8 mouse cellular contexts compared by ENCODE assay signal in genomic region chr12:111274006-111274405, GRCm38 (mm10). TPM values are rescaled to one million over a fixed set of nuclear protein-coding genes. Genes with fewer than 3 reads are reported as not detected.
DNase-seq lines count a peak whose midpoint lies in the region; ATAC-seq and TF ChIP-seq lines count a peak whose summit lies in the region.

No protein-coding gene starts in this region.

- no peak for TF ChIP-seq CTCF in thymus, adult 2 months (IDR thresholded peaks at IDR 0.05; ENCODE audit: borderline replicate concordance, control insufficient read depth, extremely low read depth, insufficient read depth, low read length, poor library complexity)
- no peak for TF ChIP-seq CTCF in stomach, postnatal 0 days (IDR thresholded peaks at IDR 0.05; ENCODE audit: low read depth)

- no peak for TF ChIP-seq POLR2A in thymus, adult 2 months (IDR thresholded peaks at IDR 0.05; ENCODE audit: control insufficient read depth, extremely low read depth, insufficient read depth, low read length, poor library complexity)

- H3K4me3 ChIP-seq in thymus, adult 2 months (ENCODE audit: control insufficient read depth, insufficient read depth, low read length), result 0 out of 2 replicates have a peak overlapping the region, but pooled peaks have one; percentile 3
- peak overlapping the region; percentile 40 for H3K4me3 ChIP-seq in liver, embryonic 13.5 days (replicated peaks)
- peak overlapping the region; percentile 38 for H3K4me3 ChIP-seq in stomach, postnatal 0 days (ENCODE audit: low read depth, low read length)

- WGBS in thymus, adult 2 months, result 9% methylated on average over 28 of the region's 28 CpGs
- 5% methylated on average over 28 of the region's 28 CpGs for WGBS in liver, embryonic 13.5 days (ENCODE audit: insufficient replicate concordance)
- 5% methylated on average over 28 of the region's 28 CpGs for WGBS in stomach, postnatal 0 days

- H3K4me2 ChIP-seq in liver, embryonic 13.5 days, result peak overlapping the region; percentile 55
- peak overlapping the region; percentile 61 for H3K4me2 ChIP-seq in stomach, postnatal 0 days (replicated peaks; ENCODE audit: low read depth)

- peaks cover 6% of the 10 kb centered on the region; the same call in 1 of the 2 replicates for H3K4me1 ChIP-seq in thymus, adult 2 months (replicated peaks; ENCODE audit: control insufficient read depth, insufficient read depth, low read length)
- peaks cover 52% of the 10 kb centered on the region for H3K4me1 ChIP-seq in liver, embryonic 13.5 days (replicated peaks)
- peaks cover 5% of the 10 kb centered on the region; the same call in 1 of the 2 replicates for H3K4me1 ChIP-seq in stomach, postnatal 0 days (replicated peaks; ENCODE audit: control insufficient read depth, insufficient read depth)

- H3K9ac ChIP-seq in liver, embryonic 13.5 days, result no peak overlapping the region
- H3K9ac ChIP-seq in stomach, postnatal 0 days (ENCODE audit: low read length), result no peak overlapping the region

- peak; percentile 13 for DNase-seq in gastrocnemius, postnatal 10 days
- no peak for DNase-seq in gastrocnemius, postnatal 36 days
- DNase-seq in thymus, adult 2 months, result no peak
- DNase-seq in thymus, postnatal 0 days (ENCODE audit: low spot score), result no peak
- no peak for DNase-seq in liver, embryonic 13.5 days
- no peak for DNase-seq in stomach, postnatal 0 days (ENCODE audit: low spot score)
- no peak for DNase-seq in adrenal gland, postnatal 36 days
- DNase-seq in layer of hippocampus, adult 8-10 months (ENCODE audit: low spot score in 2 of 2), result no peak

- no peaks in the 10 kb centered on the region for H3K36me3 ChIP-seq in thymus, adult 2 months (ENCODE audit: control insufficient read depth, insufficient read depth, low read length)
- H3K36me3 ChIP-seq in liver, embryonic 13.5 days, result no peaks in the 10 kb centered on the region
- no peaks in the 10 kb centered on the region for H3K36me3 ChIP-seq in stomach, postnatal 0 days (ENCODE audit: control insufficient read depth, insufficient read depth, low read length)

- peaks cover 20% of the 10 kb centered on the region for H3K27me3 ChIP-seq in thymus, adult 2 months (ENCODE audit: control insufficient read depth, insufficient read depth, low read length)
- H3K27me3 ChIP-seq in liver, embryonic 13.5 days, result peaks cover 85% of the 10 kb centered on the region
- H3K27me3 ChIP-seq in stomach, postnatal 0 days (ENCODE audit: control insufficient read depth, insufficient read depth, low read length), result peaks cover 22% of the 10 kb centered on the region

- no peak for ATAC-seq in liver, embryonic 13.5 days (ENCODE audit: low read depth)
- ATAC-seq in stomach, postnatal 0 days (ENCODE audit: low FRiP score, low TSS enrichment), result no peak

- no peak for TF ChIP-seq EP300 in stomach, postnatal 0 days (optimal IDR thresholded peaks at IDR 0.05)

- H3K9me3 ChIP-seq in liver, embryonic 13.5 days (replicated peaks), result no peaks in the 10 kb centered on the region
- no peaks in the 10 kb centered on the region for H3K9me3 ChIP-seq in stomach, postnatal 0 days (ENCODE audit: control insufficient read depth, low read length)

- H3K27ac ChIP-seq in thymus, adult 2 months (ENCODE audit: control insufficient read depth, insufficient read depth, low read length), result no peak overlapping the region
- H3K27ac ChIP-seq in liver, embryonic 13.5 days, result no peak overlapping the region
- H3K27ac ChIP-seq in stomach, postnatal 0 days (replicated peaks), result no peak overlapping the region

- intact Hi-C loops in gastrocnemius, postnatal 36 days (cut with DNase I), result loop anchor here (5.0 kb wide), 1 partner anchor 138 kb away; no protein-coding TSS in a partner anchor

RNA-seq across cellular contexts. Expression of gene Amn, which starts 3.1 kb away (rescaled TPM):
- total RNA-seq in gastrocnemius, postnatal 10 days (2021), result under 1 TPM in 1 of 2 experiments, not detected in 1; 0.34 TPM
- not detected for total RNA-seq in gastrocnemius, postnatal 36 days (2021)
- 7.0 and 8.8 TPM in 2 replicates for polyA plus RNA-seq in thymus, adult 2 months (2012; rRNA removed)
- polyA plus RNA-seq in thymus, postnatal 0 days (2015; fragmentation: Nextera tagmentation; extraction: Ambion mirVana), result 0.93 and 1.0 TPM in 2 replicates
- 1.4 and 1.5 TPM in 2 replicates for polyA plus RNA-seq in liver, embryonic 13.5 days (2015; fragmentation: Nextera tagmentation; extraction: Ambion mirVana)
- 0.22 TPM in 2 replicates for polyA plus RNA-seq in stomach, postnatal 0 days (2015; fragmentation: Nextera tagmentation; extraction: Ambion mirVana)
- not detected for total RNA-seq in adrenal gland, postnatal 36 days (2021)
- total RNA-seq in layer of hippocampus, adult 8-10 months (2022), result 1 to 10 TPM; 4.4 to 8.6 (median 6.9) TPM

Comparison
In these comparisons a context has a peak if more than half of its experiments do, and no peak if none do; other contexts are left out.
1. RNA of gene Amn, which starts 3.1 kb away (total RNA-seq): 4.4 to 8.6 TPM in layer of hippocampus, adult 8-10 months; 0.34 TPM in gastrocnemius, postnatal 10 days, not detected in adrenal gland, postnatal 36 days and not detected in gastrocnemius, postnatal 36 days; every median in the first group is over 4 times any median in the second.
2. Peak in every context shown above with its lines, with median percentiles within 50 percentile points of each other: H3K4me3 ChIP-seq.